Mouse (Mus musculus) thymus, adult 18-20 months (tissue): ENCODE results near the gene Plin5.
A peak's percentile ranks its signal among the peaks of the same experiment; 100 is the strongest.
"Not testable (repeated sequence)": the region's sequence is repeated elsewhere in the genome, so short reads cannot be mapped to it uniquely, and the experiment has no call there.

Source experiments
- DNase-seq, 2 experiments: peaks; one replicate each; pipeline ENCODE4 v3.0.0; 2022; ENCODE audit warnings: mixed read lengths in 2 of 2

Gene Plin5

DNA sequence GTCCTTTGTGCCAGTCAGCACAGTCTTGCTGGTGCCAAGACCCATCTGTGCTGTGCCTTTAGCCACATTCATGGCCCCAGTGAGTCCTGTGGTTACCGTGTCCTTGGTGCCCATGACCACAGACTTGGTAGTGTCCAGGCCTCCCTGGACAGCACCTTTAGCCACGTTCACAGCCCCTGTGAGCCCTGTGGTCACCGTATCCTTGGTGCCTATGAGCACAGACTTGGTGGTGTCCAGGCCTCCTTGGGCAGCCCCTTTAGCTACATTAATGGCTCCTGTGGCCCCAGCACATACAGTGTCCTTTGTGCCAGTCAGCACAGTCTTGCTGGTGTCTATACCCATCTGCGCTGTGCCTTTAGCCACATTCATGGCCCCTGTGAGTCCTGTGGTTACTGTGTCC is 11.0 kb downstream of the Plin5 start:
- not testable (repeated sequence) for DNase-seq

DNA sequence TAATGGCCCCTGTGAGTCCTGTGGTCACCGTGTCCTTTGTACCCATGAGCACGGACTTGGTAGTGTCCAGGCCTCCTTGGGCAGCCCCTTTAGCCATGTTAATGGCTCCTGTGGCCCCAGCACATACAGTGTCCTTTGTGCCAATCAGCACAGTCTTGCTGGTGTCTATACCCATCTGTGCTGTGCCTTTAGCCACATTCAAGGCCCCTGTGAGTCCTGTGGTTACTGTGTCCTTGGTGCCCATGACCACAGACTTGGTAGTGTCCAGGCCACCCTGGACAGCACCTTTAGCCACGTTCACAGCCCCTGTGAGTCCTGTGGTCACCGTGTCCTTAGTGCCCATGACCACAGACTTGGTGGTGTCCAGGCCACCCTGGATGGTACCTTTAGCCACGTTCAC is 12.6 kb downstream of the Plin5 start:
- DNase-seq = not testable (repeated sequence)

GRCm38 (mm10) chr17:56103465-56104285 is 13.7 kb downstream of the Plin5 start:
- no peak for DNase-seq

- DNase-seq = no peak
These were observed 14.5 kb downstream of the Plin5 start for GRCm38 (mm10) chr17:56102927-56103326.

DNA sequence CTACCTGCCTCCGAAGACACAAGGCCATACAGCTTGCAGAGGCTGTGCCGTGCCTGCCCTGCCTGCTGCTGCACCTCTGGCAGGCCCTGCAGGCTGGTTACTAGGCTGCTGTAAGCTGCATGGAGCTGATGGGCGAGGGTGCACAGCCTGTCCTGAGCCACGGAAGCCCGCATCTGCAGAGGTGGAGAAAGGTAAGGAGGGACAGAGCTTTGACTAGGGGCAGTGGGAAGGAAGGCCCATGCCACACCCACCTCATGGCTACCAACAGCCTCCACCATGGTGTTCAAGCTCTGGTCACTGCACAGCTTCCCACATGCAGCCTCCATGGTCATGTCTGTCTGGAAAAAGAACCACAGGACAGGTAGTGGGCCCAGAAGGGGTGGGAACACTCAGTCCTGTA is 15.2 kb downstream of the Plin5 start:
- no peak for DNase-seq

GRCm38 (mm10) chr17:56100811-56101210 is 16.6 kb downstream of the Plin5 start:
- DNase-seq = no peak

- no peak for DNase-seq
These were observed 18.5 kb downstream of the Plin5 start for GRCm38 (mm10) chr17:56098711-56099572.

GRCm38 (mm10) chr17:56098180-56098579 is 19.2 kb downstream of the Plin5 start:
- no peak for DNase-seq

DNA sequence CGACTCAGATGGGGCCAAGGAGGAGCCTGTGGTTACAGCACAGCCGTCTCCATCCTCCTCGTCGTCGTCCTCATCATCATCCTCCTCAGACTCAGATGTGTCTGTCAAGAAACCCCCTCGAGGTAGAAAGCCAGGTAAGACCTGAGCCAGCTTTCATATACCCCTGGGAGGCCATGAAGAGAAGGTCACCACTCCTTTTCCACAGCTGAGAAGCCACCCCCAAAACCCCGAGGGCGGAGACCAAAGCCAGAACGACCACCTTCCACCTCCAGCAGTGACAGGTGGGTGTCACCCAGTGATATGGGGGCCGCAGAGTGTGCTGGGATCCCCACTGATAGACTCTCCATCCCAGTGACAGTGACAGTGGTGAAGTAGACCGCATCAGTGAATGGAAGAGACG is 20.5 kb downstream of the Plin5 start:
- DNase-seq = no peak

- no peak for DNase-seq
These were observed 24.6 kb downstream of the Plin5 start for GRCm38 (mm10) chr17:56092794-56093193.

DNA sequence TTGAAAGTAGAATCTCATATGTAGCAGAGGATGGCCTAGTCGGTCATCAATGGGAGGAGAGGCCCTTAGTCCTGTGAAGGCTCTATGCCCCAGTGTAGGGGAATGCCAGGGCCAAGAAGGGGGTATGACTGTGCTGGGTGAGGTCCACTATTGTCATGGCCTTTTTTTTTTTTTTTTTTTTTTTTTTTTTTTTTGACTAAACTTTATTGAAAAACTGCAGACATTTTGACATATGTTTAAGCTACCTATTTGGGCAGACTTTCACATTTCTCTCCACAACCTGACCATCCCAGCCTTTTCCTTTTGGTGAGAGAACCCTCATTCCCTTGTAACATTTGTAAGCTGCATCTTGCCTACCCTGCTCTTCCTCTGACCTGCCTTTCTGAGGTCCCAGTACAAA is 25.1 kb downstream of the Plin5 start:
- DNase-seq = no peak

GRCm38 (mm10) chr17:56080781-56081585 is 36.4 kb downstream of the Plin5 start:
- DNase-seq = no peak

DNA sequence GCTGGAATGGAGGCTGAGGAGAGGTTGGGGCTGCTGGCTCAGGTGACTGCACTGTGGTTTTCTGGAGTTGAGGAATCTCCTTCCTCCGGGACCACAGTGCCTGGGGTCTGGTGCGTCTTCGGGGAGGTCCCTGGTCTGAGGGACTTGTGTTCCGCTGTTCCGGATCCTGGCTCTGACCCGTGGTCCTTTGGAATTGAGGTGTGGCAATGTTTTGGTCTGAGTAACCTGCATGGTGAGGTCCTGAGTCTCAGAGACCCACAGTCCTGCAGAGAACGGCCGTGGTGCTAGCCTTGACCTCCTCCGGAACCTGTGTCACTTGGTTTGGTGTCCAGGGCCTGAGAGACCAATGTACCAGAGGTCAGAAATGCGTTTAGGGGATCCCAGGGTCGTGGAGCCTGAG is 37.5 kb downstream of the Plin5 start:
- DNase-seq = peak in 1 of 2 experiments; percentile 35

DNA sequence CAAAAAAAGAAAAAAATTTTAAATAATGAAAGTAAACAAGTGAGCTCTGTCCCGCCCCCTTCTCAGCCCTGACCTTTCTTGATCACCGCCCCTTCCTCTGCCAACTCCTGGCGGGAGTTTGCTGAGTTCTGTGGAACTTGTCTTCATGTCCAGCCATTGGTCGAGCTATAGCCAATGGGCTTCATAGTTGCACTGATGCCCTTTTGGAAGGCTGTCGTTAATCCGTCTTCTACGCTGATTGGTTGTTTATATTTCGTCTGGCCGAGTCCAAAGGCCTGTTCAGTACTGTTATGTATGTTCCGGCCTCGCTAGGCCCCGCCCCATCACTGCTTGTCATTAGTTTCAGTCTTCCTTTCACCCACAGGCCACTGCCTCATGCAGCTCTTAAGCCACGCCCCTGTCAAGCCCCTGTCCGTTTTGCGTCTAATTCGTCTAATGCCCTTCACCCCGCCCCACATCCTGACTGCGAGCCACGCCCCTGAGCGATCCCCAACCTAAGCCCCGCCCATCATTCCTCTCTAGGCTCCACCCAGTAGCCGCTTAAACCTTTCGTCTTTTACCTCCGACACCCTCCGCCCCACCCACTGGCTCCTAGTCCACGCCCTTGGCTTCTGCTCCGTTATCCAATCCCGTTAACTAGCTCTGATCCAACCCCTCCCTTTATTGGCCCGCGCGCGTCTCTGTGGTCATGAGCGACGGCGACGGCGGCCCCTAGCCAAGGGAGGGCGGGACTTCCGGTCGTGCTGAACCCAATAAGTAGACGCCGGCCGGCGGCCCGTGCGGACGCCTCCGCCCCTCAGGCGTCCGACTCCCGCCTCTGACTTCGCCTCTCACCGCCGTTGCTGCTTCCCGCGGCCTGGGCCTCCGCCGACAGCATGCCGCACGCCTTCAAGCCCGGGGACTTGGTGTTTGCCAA is 38.3 kb downstream of the Plin5 start, which contains the start of gene Hdgfl2:
TSS of gene Hdgfl2 (plus strand) at position 755 of the 916 bp plus-strand sequence.
- peak; percentile 100 for DNase-seq

DNA sequence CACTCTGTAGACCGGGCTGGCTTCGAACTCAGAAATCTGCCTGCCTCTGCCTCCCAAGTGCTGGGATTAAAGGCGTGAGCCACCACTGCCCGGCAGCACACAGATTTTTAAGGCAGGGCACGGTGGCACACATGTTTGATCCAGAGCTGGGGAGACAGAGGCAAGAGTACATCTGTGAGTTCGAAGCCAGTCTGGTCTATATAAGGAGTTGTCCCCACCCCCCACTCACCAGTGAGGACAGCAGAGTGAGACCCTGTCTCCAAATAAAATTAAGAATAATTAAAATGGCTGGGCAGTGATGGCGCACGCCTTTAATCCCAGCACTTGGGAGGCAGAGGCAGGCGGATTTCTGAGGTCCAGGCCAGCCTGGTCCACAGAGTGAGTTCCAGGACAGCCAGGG is 39.0 kb downstream of the Plin5 start:
- DNase-seq = peak in 1 of 2 experiments; percentile 42

GRCm38 (mm10) chr17:56077523-56077922 is 39.9 kb downstream of the Plin5 start:
- DNase-seq = no peak

DNA sequence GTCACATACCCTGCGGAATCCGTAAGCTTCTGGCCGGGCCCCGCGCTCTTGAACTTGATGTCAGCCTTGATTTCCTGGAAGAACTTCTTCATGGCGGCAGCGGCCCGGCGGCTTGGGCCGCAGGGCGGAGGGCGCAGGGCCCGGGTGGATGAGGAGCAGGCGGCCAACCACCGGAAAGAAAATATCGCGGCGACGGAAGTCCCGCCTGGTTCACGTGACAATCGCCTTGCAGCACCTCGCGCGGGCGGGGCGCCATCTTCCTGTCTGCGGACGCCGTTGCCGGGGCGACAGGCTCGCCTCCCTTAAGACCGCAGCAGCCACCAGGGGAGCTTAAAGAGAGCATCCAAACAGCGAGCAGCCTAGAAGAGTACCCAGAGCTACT is 42.6 kb downstream of the Plin5 start, which contains the start of gene Ubxn6:
TSS of gene Ubxn6 (minus strand) at position 202 of the 382 bp plus-strand sequence.
- DNase-seq = peak; percentile 95 to 96

- DNase-seq = peak in 1 of 2 experiments; percentile 64
These were observed 43.1 kb downstream of the Plin5 start for GRCm38 (mm10) chr17:56074097-56074826.

DNA sequence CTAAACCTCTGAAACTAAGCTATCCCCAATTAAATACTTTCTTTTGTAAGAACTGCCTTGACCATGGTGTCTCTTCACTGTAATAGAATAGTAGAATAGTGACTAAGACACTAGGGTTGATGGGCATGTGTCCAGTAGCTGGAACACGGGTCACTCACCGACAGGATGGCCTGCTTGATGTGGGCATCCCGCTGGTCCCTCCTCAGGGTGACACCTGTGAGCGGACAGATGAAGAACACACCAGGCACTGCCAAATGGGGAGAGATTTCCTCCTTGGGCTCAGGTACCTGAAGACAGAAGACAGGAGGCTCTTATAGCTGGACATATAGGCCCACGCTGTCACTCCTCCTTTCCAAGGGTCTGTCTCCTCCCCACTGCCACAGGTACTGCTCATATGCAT is 45.2 kb downstream of the Plin5 start:
- no peak for DNase-seq

- DNase-seq = no peak
These were observed 46.3 kb downstream of the Plin5 start for GRCm38 (mm10) chr17:56071126-56071525.

DNA sequence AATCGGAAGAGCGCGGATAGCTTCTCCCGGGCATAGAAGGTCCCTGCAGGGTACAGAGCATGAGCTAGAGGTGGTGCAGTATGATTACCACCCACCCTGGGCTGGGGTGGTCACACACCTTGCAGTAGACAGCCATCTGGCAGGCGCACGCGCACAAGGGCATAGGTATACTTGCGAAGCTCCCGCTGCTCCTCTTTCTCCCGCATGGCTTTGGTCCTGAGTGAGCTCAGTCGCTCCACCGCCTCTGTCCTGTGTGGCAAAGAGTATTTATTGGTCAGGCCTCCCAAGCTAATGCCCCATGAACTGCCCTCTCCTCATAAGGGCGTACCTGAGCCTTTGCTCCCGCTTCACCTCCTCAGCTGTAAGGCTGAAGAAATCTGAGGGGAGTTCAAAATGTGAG is 48.3 kb downstream of the Plin5 start:
- no peak for DNase-seq
